Mouse (Mus musculus): ENCODE measurements around the gene Slc8b1. TPM values are rescaled to one million over a fixed set of nuclear protein-coding genes. Genes with fewer than 3 reads are reported as not detected.

Slc8b1 gene
- polyA plus RNA-seq, 1 experiment from 2014 or later, result 4.2 TPM

GRCm38 (mm10) chr5:120477993-120478392 is 33.0 kb upstream of the Slc8b1 start:
- H3K27me3 ChIP-seq (ENCODE audit: insufficient read depth, poor library complexity, severe bottlenecking), result peaks cover 35% of the 10 kb centered on the region
- no peak for DNase-seq (ENCODE audit: low spot score)
- no peak overlapping the region for H3K4me3 ChIP-seq
- no peak overlapping the region for H3K27ac ChIP-seq
- 89% methylated on average over 5 of the region's 5 CpGs for WGBS
- peaks cover 18% of the 10 kb centered on the region for H3K4me1 ChIP-seq
- no peaks in the 10 kb centered on the region for H3K9me3 ChIP-seq
- no peaks in the 10 kb centered on the region for H3K36me3 ChIP-seq

DNA sequence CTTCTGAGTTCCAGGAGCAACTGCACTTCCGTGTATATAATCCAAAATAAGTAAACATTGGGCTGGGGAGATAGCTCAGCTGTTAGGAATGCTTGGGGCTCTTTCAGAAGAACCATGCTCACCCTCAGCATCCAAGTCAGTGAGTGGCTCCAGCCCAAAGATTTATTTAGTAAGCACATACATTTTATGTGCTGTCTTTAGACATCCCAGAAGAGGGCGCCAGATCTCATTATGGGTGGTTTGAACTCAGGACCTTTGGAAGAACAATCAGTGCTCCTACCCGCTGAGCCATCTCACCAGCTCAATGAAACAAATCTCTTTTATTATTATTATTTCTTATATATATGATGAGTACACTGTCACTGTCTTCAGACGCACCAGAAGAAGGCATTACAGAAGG is 31.4 kb upstream of the Slc8b1 start:
- WGBS, result 65% methylated on average over 4 of the region's 4 CpGs
- DNase-seq (ENCODE audit: low spot score), result no peak
- H3K27me3 ChIP-seq (ENCODE audit: insufficient read depth, poor library complexity, severe bottlenecking), result peaks cover 35% of the 10 kb centered on the region
- no peak overlapping the region for H3K4me3 ChIP-seq
- H3K4me1 ChIP-seq, result peaks cover 23% of the 10 kb centered on the region
- peaks cover 9% of the 10 kb centered on the region for H3K36me3 ChIP-seq
- no peak overlapping the region for H3K27ac ChIP-seq
- no peaks in the 10 kb centered on the region for H3K9me3 ChIP-seq

DNA sequence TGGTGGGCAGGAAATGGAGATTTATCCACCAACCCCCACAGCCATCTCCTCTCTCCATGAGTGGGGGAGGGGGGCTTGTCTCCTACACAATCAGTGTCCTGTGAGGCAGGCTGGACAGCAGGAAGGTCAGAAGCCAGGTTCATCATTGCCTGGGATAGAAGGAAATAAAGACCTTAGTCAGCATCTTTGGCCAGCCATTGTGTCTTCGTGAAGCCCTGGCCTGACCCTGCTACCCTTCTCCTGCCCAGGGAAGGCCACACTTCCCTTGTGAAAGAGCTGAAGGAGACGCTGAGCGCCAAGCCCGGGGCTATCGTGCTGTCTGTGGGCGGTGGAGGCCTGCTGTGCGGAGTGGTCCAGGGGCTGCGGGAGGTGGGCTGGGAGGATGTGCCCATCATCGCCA is 29.8 kb upstream of the Slc8b1 start:
- 68% methylated on average over 9 of the region's 9 CpGs for WGBS
- Histone ChIP-seq H3K9me3 (no peaks in the 10 kb centered on the region), H3K27ac (no peak overlapping the region), H3K4me3 (no peak overlapping the region), H3K27me3 (ENCODE audit: insufficient read depth, poor library complexity, severe bottlenecking) (peaks cover 27% of the 10 kb centered on the region), H3K36me3 (peaks cover 25% of the 10 kb centered on the region), H3K4me1 (peaks cover 21% of the 10 kb centered on the region)
- no peak for DNase-seq (ENCODE audit: low spot score)

GRCm38 (mm10) chr5:120483399-120483798 is 27.6 kb upstream of the Slc8b1 start:
- Histone ChIP-seq H3K4me3 (no peak overlapping the region), H3K27ac (no peak overlapping the region), H3K9me3 (no peaks in the 10 kb centered on the region), H3K36me3 (peaks cover 47% of the 10 kb centered on the region), H3K4me1 (peaks cover 14% of the 10 kb centered on the region), H3K27me3 (ENCODE audit: insufficient read depth, poor library complexity, severe bottlenecking) (peaks cover 14% of the 10 kb centered on the region; the same call in 1 of the 2 replicates)
- WGBS, result 82% methylated on average over 19 of the region's 19 CpGs
- DNase-seq (ENCODE audit: low spot score), result no peak

- peaks cover 18% of the 10 kb centered on the region for H3K4me1 ChIP-seq
- H3K9me3 ChIP-seq, result no peaks in the 10 kb centered on the region
- no peak for DNase-seq (ENCODE audit: low spot score)
- H3K36me3 ChIP-seq, result peaks cover 64% of the 10 kb centered on the region
- no peak overlapping the region for H3K27ac ChIP-seq
- H3K4me3 ChIP-seq, result no peak overlapping the region
- WGBS, result 78% methylated on average over 8 of the region's 8 CpGs
- no peaks in the 10 kb centered on the region for H3K27me3 ChIP-seq (ENCODE audit: insufficient read depth, poor library complexity, severe bottlenecking)
Measured at GRCm38 (mm10) chr5:120487844-120488243, 23.1 kb upstream of the Slc8b1 start.

GRCm38 (mm10) chr5:120490679-120491192 is 20.2 kb upstream of the Slc8b1 start:
- H3K4me3 ChIP-seq, result no peak overlapping the region
- H3K27me3 ChIP-seq (ENCODE audit: insufficient read depth, poor library complexity, severe bottlenecking), result no peaks in the 10 kb centered on the region
- DNase-seq (ENCODE audit: low spot score), result no peak
- peaks cover 17% of the 10 kb centered on the region for H3K4me1 ChIP-seq
- H3K9me3 ChIP-seq, result no peaks in the 10 kb centered on the region
- peak overlapping the region; percentile 77 for H3K27ac ChIP-seq
- H3K36me3 ChIP-seq, result peaks cover 72% of the 10 kb centered on the region
- WGBS, result 67% methylated on average over 8 of the region's 8 CpGs

GRCm38 (mm10) chr5:120492437-120492836 is 18.5 kb upstream of the Slc8b1 start:
- 65% methylated on average over 11 of the region's 11 CpGs for WGBS

GRCm38 (mm10) chr5:120493440-120493839 is 17.5 kb upstream of the Slc8b1 start:
- no peaks in the 10 kb centered on the region for H3K9me3 ChIP-seq

More at GRCm38 (mm10) chr5:120492437-120492836, 18.5 kb upstream of the Slc8b1 start:
- peaks cover 68% of the 10 kb centered on the region for H3K36me3 ChIP-seq
- no peaks in the 10 kb centered on the region for H3K9me3 ChIP-seq
- no peak for DNase-seq (ENCODE audit: low spot score)
- no peaks in the 10 kb centered on the region for H3K27me3 ChIP-seq (ENCODE audit: insufficient read depth, poor library complexity, severe bottlenecking)
- peaks cover 17% of the 10 kb centered on the region for H3K4me1 ChIP-seq
- no peak overlapping the region for H3K4me3 ChIP-seq
- no peak overlapping the region for H3K27ac ChIP-seq

DNA sequence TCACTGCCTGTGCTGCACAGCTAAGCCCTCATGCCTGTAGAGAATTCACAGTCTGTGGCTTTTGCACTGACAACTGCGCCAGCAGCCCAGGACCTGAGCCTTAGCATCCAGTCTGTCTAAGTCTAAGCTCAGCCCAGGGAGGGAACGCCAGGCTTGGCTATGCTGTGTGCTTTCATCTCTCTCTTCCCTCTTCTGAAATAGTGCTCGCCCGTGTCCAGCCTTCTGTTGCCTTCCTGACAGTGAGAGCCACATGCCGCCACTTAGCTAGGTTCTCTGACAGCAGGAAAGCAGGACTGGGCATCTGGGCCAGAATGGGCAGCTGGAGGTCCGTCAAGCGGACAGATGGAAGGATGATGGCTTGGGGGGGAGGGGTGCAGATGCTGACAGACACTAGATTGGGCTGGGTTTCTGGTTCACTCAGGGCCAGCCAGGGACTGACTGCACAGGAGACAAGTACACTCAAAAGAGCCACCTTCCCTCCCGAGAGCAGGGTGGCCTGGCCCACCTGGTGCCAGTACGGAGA is 17.0 kb upstream of the Slc8b1 start:
- no peaks in the 10 kb centered on the region for H3K27me3 ChIP-seq (ENCODE audit: insufficient read depth, poor library complexity, severe bottlenecking)
- no peak for DNase-seq (ENCODE audit: low spot score)
- H3K4me1 ChIP-seq, result peaks cover 17% of the 10 kb centered on the region
- H3K36me3 ChIP-seq, result peaks cover 58% of the 10 kb centered on the region
- no peak overlapping the region for H3K27ac ChIP-seq
- no peak overlapping the region for H3K4me3 ChIP-seq
- H3K9me3 ChIP-seq, result no peaks in the 10 kb centered on the region
- WGBS, result 87% methylated on average over 9 of the region's 9 CpGs

More at GRCm38 (mm10) chr5:120493440-120493839, 17.5 kb upstream of the Slc8b1 start:
- Histone ChIP-seq H3K36me3 (peaks cover 58% of the 10 kb centered on the region), H3K27me3 (ENCODE audit: insufficient read depth, poor library complexity, severe bottlenecking) (no peaks in the 10 kb centered on the region), H3K27ac (no peak overlapping the region), H3K4me3 (no peak overlapping the region), H3K4me1 (peaks cover 17% of the 10 kb centered on the region)
- DNase-seq (ENCODE audit: low spot score), result no peak
- WGBS, result 89% methylated on average over 6 of the region's 6 CpGs

- Histone ChIP-seq H3K27ac (peak overlapping the region; percentile 50; the same call in 1 of the 2 replicates), H3K4me1 (peaks cover 17% of the 10 kb centered on the region)
Measured at GRCm38 (mm10) chr5:120495064-120495702, 15.8 kb upstream of the Slc8b1 start.

DNA sequence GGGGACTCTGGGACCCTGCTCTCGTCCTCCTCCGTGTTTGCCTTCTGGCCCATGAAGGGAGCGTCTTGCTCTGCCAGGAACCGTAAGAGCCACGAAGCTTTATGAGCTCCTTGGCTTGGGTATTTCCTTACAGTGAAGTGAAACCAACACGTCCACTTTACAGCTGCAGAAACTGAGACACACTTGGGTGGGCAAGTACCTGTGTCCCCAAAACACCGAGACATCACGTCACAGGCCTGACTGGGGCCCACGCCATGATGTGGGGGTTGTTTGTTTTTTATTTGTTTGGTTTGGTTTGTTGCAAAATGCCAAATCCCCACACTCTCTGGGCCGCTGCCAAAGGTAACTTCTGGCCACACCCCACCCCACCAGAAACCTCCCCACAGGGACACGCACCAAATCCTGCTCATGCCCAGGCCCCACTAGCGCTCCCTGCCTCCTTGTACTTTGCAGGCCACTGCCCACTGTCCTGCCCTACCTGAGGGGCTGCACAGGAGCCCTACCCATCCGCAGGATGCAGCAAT is 15.2 kb upstream of the Slc8b1 start:
- no peaks in the 10 kb centered on the region for H3K9me3 ChIP-seq
- 87% methylated on average over 13 of the region's 13 CpGs for WGBS
- H3K36me3 ChIP-seq, result peaks cover 53% of the 10 kb centered on the region
- H3K4me1 ChIP-seq, result peaks cover 12% of the 10 kb centered on the region
- H3K27me3 ChIP-seq (ENCODE audit: insufficient read depth, poor library complexity, severe bottlenecking), result no peaks in the 10 kb centered on the region
- H3K27ac ChIP-seq, result 0 out of 2 replicates have a peak overlapping the region, but pooled peaks have one; percentile 50
- no peak for DNase-seq (ENCODE audit: low spot score)
- H3K4me3 ChIP-seq, result no peak overlapping the region

More at GRCm38 (mm10) chr5:120495064-120495702, 15.8 kb upstream of the Slc8b1 start:
- no peaks in the 10 kb centered on the region for H3K27me3 ChIP-seq (ENCODE audit: insufficient read depth, poor library complexity, severe bottlenecking)
- 67% methylated on average over 10 of the region's 10 CpGs for WGBS
- H3K4me3 ChIP-seq, result no peak overlapping the region
- peaks cover 56% of the 10 kb centered on the region for H3K36me3 ChIP-seq
- no peaks in the 10 kb centered on the region for H3K9me3 ChIP-seq
- no peak for DNase-seq (ENCODE audit: low spot score)

- WGBS, result 81% methylated on average over 3 of the region's 3 CpGs
Measured at GRCm38 (mm10) chr5:120497071-120497470, 13.9 kb upstream of the Slc8b1 start.

DNA sequence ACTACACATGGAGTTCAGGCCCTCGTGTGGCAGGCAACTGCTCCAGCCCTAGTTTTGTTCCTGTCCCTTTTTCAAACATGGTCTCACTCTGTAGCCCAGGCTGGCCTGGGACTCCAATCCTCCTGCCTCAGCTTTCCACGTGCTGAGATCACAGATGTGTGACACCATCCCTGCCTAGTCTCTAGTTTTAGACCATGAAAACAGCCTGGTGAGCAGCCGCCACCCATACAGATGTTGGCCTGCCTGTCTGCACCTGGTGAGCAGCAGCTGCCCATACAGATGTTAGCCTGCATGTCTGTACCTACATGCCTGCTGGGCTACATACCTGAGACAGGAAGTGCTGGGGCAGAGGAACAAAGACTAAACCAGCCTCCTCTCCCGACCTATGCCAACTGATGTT is 11.8 kb upstream of the Slc8b1 start:
- Histone ChIP-seq H3K27me3 (ENCODE audit: insufficient read depth, poor library complexity, severe bottlenecking) (no peaks in the 10 kb centered on the region), H3K4me3 (no peak overlapping the region), H3K27ac (no peak overlapping the region), H3K36me3 (peaks cover 30% of the 10 kb centered on the region), H3K9me3 (no peaks in the 10 kb centered on the region), H3K4me1 (peaks cover 20% of the 10 kb centered on the region)
- WGBS, result 76% methylated on average over 4 of the region's 4 CpGs
- DNase-seq (ENCODE audit: low spot score), result no peak

More at GRCm38 (mm10) chr5:120497071-120497470, 13.9 kb upstream of the Slc8b1 start:
- Histone ChIP-seq H3K27me3 (ENCODE audit: insufficient read depth, poor library complexity, severe bottlenecking) (no peaks in the 10 kb centered on the region), H3K36me3 (peaks cover 51% of the 10 kb centered on the region), H3K4me1 (peaks cover 10% of the 10 kb centered on the region), H3K27ac (no peak overlapping the region), H3K4me3 (no peak overlapping the region), H3K9me3 (no peaks in the 10 kb centered on the region)
- DNase-seq (ENCODE audit: low spot score), result no peak

All from heart, embryonic 10.5 days (tissue).